Mouse (Mus musculus): Measurements from ENCODE around the gene Tacc2. TPM values are rescaled to one million over a fixed set of nuclear protein-coding genes. Genes with fewer than 3 reads are reported as not detected.

Gene Tacc2
- total RNA-seq, 2 experiments from 2014 or later: 515 to 576 TPM

DNA sequence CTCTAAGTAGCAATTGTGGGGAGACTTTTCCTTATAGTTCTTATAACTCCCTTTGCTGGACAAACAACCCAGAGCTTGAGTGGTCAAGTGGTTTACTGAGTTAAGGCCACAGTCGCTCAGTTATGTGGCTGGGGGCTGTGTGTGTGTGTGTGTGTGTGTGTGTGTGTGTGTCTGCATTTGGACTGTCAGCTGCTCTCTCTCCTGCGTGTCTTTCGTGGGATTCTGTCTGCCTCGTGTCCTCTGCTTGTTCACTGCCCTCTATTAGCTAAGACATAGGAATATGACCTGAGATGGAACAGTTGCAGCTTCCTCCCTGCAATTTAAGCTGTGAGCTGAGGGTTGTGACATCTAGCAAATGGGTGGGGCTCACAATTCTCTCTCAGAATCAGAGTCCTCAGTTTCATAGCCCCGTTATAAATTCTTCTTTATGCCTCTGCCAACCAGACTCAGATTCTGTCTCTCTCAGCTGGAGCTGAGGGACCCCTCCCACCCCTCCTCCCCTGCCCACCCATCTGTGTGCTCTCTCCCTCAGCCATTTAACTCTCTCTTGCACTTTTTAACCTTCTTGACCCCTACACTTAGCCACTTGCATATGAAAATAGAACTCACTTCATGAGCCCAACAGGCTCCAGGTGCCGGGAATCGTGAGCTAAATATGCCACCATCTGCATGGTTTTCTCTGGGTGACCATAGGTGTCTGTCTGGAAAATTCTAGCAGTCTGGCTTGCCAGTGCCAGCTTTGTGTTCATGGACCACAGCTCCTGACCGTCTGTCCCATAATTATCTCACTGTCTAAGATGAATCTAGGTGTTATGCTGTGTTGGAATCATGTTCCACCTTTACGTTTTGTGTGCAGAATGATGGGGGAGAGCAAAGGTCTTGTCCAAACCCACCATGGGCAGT is 132.4 kb downstream of the Tacc2 start:
- H3K4me3 ChIP-seq: peak overlapping the region; percentile 24; the same call in 1 of the 2 replicates
- intact Hi-C loops (cut with DNase I): no loop called here
- H3K27ac ChIP-seq: peak overlapping the region; percentile 69
- no peak for DNase-seq
- TF ChIP-seq CTCF (IDR thresholded peaks at IDR 0.05): no peak

DNA sequence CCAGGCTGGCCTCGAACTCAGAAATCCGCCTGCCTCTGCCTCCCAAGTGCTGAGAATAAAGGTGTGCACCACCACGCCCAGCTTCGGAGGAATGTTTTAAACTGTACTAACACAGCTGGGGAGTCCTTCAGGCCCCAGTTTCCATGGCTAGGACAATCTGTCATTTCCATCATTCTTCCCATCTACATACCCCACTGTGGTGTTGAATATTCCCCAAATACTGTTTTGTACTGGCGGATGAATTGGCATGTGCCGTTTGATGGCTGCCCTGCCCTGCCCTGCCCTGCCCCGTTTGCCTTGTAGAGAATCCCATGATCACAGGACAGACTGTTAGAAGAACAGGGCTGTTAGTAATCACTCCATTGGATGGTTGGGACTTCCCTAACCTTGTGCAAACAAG is 134.6 kb downstream of the Tacc2 start:
- TF ChIP-seq CTCF (IDR thresholded peaks at IDR 0.05): no peak
- intact Hi-C loops (cut with DNase I): no loop called here
- no peak for DNase-seq
- Histone ChIP-seq H3K27ac (no peak overlapping the region), H3K4me3 (no peak overlapping the region)

DNA sequence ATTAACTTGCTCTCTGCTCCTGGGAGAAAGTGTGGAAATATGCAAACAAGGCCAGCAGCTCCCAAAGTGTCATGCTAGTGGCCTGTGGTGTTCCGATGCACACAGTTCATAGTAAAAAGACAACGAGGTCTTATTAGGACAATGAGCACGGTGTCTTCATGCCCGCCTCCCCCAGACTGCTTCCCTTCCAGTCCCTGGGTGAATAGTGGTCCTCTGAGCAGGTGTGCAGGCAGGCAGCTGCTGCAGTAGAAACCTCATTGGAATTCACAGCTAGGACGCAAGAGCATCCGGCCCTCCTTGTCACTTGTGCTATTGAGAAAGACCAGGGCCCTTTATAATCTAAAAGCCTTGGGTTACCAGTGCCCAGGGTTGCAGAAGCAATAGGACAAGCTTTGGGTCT is 136.1 kb downstream of the Tacc2 start:
- H3K27ac ChIP-seq: no peak overlapping the region
- H3K4me3 ChIP-seq: no peak overlapping the region
- DNase-seq: no peak
- intact Hi-C loops (cut with DNase I): no loop called here
- TF ChIP-seq CTCF (IDR thresholded peaks at IDR 0.05): no peak

DNA sequence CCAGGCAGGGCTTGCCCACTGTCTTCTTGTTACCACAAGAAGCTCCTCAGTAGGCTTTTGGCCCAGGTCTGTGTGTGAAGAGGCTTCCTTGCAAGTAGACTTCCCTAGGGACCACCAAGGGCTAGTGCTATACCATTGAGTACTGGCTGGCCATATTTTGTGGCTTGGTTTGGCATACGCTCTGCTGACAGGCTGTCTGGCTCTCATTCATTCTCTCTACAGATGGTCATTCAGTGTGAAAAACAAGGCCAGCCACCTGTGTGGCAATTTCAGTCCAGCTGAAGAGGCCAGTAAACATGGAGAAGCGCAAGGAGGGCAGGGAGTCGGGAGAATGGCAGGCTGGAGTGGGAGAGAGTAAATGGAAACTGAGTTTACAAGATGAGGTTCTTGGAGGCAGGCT is 138.2 kb downstream of the Tacc2 start:
- intact Hi-C loops (cut with DNase I): no loop called here
- Histone ChIP-seq H3K4me3 (no peak overlapping the region), H3K27ac (peak overlapping the region; percentile 6)
- no peak for TF ChIP-seq CTCF (IDR thresholded peaks at IDR 0.05)
- no peak for DNase-seq

DNA sequence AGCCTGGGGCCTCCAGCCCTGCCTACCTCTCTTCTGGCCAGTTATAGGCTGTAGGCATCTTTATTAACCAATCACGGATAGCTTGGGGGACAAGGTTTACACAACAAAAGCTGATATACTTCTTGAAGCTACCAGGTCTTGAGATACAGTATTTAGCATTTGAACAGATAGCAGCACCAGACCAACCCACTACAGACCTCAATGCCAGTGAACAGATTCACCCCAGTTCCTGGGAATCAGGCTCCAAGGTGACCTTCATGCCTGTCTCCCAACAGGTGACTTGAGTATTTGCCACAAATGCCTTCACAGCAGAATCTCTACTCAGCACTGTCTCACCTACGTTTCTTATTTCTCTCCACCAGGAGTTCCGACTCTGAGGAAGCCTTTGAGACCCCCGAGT is 139.1 kb downstream of the Tacc2 start:
- intact Hi-C loops (cut with DNase I): no loop called here
- no peak for DNase-seq
- H3K27ac ChIP-seq: peak overlapping the region; percentile 16; the same call in 1 of the 2 replicates
- H3K4me3 ChIP-seq: no peak overlapping the region
- no peak for TF ChIP-seq CTCF (IDR thresholded peaks at IDR 0.05)

DNA sequence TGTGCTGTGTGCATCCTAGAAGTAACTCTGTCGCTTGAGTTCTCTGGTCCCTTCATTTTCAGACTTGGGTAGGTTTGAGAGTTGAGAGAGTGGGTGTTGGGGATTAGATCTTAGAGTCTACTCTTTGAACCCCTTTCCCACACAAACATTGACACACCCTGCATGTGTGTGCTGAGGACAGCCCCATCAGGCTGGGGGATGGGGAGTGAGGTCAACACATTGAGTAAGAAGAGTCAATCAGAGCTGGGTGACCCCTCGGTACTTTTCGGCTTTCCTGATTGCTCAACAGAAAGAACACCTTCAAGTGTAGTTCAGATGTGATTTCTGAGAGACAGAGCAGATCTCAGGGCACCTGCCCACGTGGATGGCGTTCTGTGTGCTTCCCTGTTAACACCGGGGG is 139.8 kb downstream of the Tacc2 start:
- intact Hi-C loops (cut with DNase I): no loop called here
- Histone ChIP-seq H3K4me3 (no peak overlapping the region), H3K27ac (no peak overlapping the region; the same call in 1 of the 2 replicates)
- no peak for DNase-seq
- no peak for TF ChIP-seq CTCF (IDR thresholded peaks at IDR 0.05)

DNA sequence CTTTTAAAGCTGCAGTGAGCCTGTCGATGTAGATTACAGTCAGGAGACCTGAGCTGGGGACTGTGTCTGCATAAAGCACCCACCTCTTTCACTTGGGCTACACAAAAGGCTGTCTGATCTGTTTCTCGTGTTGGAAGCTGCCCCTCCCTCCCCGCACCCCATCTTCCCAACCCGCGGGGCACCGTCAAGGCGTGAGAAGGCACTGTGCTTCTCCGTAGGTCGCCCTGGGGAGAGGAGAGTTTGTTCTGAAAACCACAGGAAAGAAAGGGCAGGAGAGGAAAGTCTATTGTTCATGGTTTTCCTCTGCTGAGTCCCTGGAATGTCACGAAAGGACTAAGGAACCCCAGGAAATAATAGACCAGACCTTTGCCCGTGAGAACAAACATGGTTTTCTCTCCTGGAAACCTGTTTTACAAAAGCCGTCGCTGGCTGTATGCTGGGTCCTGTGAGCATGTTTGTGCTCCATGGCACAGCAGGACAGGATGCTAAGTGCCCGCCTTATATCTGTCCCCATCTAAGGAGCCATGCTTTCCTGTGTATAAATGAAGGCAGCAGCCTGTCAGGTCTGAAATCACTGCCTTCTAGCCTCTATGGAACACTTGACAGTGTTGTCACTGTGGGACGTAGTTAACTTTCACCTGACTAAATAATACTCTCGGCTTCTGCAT is 142.8 kb downstream of the Tacc2 start:
- Histone ChIP-seq H3K27ac (peak overlapping the region; percentile 66), H3K4me3 (peak overlapping the region; percentile 13)
- no peak for TF ChIP-seq CTCF (IDR thresholded peaks at IDR 0.05)
- no peak for DNase-seq
- intact Hi-C loops (cut with DNase I): no loop called here

DNA sequence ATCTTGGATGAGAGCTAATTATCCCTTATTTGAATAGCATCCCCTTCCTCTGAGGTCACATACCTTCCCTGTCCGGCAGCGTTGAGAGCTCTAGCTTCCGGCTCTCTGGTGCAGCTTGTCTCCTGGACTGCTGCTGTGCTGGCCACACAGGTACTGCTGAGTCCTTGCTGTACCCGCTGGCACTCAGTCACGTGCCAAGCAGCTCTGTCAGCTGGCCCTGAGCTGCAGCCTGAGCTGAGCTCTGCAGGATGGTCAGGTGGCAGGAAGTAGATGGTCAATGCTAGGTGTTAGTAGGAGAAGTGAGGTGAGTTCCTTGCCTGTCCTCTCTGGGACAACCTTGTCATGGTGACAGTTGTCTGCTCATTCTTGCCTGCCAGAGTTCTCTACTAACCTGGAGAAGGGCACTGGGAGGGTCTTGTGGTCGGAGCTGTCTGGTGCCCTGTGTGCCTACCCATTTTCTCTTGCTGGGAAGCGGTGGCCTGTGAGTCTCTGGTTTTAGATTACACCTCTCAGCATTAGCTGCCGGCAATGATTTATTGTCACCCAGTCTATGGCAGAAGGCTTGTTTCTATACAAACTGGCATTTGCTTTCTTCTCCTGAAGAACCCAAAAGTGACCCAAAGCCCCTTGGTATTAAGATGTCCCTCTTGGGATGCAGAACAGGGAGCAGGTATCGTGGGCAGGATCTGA is 143.6 kb downstream of the Tacc2 start:
- TF ChIP-seq CTCF (IDR thresholded peaks at IDR 0.05): no peak
- intact Hi-C loops (cut with DNase I): no loop called here
- peak; percentile 59 for DNase-seq
- H3K4me3 ChIP-seq: peak overlapping the region; percentile 13; the same call in 1 of the 2 replicates
- peak overlapping the region; percentile 66 for H3K27ac ChIP-seq

DNA sequence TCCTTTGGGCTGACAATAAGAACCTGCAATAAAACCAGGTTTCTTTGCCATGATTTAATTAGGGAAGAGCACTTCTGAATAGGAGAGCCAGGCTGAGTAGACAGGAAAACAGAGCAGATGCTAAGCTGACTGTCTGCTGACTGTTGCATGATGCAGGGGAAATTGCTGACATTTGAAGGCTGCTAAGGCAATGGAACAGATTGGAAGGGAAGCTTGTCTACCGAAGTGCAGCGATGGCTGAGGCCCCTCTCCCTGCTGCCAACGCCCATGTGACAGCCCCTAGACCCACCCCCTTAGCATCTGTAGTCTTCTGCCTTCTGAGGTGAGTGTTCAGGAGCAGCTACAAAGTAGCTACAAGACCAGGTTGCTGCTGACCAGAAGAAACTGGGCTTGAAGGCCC is 148.9 kb downstream of the Tacc2 start:
- Histone ChIP-seq H3K4me3 (no peak overlapping the region), H3K27ac (no peak overlapping the region)
- no peak for TF ChIP-seq CTCF (IDR thresholded peaks at IDR 0.05)
- no peak for DNase-seq
- intact Hi-C loops (cut with DNase I): no loop called here

DNA sequence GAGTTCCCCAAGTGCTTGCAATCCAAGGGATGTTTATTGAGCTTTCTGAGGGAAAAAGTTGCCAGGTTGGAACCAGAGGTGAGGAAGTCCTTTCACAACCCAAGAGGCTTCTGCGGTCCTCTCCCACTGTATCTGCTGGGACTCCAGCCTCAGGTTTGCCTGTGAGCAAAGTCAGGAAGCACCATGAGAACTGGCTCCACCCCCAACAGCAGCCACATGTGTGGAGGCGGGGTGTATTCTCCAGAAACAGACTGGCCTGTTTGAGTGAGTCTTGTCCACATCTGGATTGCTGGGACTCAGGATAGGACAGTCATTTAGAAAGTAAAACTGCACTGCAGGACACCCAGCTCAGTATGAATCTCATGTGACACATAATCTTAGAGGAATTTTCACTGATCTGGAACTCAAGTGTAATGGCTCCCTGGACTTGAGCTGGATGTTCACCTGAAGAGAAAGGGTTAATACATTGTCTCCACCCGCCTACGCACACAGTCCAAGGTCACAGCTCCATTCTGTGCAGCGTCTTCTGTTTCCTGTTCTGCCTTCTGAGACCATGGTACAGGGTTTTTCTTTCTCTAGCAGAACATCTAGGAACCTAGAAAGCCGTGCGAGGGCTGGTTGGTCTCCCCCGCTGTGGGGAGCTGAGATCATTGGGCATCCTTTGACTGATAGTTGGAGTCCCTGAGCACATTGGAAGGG is 149.6 kb downstream of the Tacc2 start:
- DNase-seq: no peak
- intact Hi-C loops (cut with DNase I): no loop called here
- H3K4me3 ChIP-seq: no peak overlapping the region
- no peak for TF ChIP-seq CTCF (IDR thresholded peaks at IDR 0.05)
- peak overlapping the region; percentile 35; the same call in 1 of the 2 replicates for H3K27ac ChIP-seq

DNA sequence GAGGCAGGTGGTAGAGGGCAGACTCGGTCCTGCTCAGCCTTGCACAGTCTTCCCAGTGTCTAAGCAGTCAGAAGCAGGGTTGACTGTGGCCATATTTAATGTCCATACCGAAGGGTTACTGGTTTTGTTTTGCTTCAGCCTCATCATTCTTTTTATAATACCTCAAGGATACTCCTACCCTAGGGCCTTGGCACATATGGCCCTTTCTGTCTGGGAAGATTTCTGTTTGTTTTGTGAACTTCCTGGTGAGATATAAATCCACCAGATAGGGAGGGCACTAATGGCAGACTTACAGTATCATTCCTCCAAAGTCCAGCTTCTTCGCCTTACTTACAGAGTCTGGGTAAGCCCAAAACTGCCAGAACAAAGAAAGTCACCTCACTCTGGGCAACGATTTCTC is 150.3 kb downstream of the Tacc2 start:
- intact Hi-C loops (cut with DNase I): no loop called here
- H3K4me3 ChIP-seq: no peak overlapping the region
- TF ChIP-seq CTCF (IDR thresholded peaks at IDR 0.05): no peak
- no peak for DNase-seq
- H3K27ac ChIP-seq: no peak overlapping the region; the same call in 1 of the 2 replicates

DNA sequence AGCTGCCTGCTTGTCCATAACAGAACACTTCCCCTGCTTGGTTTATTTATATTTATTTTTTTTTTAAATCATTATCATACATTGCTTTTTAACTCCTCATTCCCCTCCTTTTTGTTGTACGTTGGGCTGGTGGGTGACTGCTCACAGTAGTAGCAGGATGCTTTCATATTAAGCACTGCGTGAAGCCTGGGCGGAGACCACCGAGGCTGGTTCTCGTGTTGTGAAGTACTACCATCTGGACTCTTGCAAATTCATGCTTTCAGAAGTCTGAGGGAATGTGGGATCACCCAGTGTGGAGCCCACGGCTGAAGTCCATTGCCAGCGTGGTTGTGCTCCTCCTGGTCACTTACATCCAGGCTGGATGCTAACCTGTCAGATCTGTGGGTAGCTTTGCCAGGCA is 154.6 kb downstream of the Tacc2 start:
- DNase-seq: no peak
- Histone ChIP-seq H3K27ac (no peak overlapping the region), H3K4me3 (no peak overlapping the region)
- no peak for TF ChIP-seq CTCF (IDR thresholded peaks at IDR 0.05)
- intact Hi-C loops (cut with DNase I): no loop called here

Measured in gastrocnemius, adult 2 months (tissue).